Mouse (Mus musculus) large intestine, adult 2 months (tissue): ENCODE measurements around the gene Bco2. TPM values are rescaled to one million over a fixed set of nuclear protein-coding genes. Genes with fewer than 3 reads are reported as not detected.
A peak's percentile ranks its signal among the peaks of the same experiment; 100 is the strongest.

ENCODE experiments used
- DNase-seq: peaks from one replicate; pipeline ENCODE4 v3.0.0-alpha.2; 2012; ENCODE audit warnings: low read depth, low spot score
- WGBS: fragments of 180-500 bp; shearing (Covaris S2); methylation state at CpG from one replicate; pipeline ENCODE4 v1.1.7; 2018; 5-methylcytosine and 5-hydroxymethylcytosine counted together
- polyA plus RNA-seq: library from polyadenylated mRNA; depleted of rRNA; stranded (reverse); fragments of >200 nt; gene quantifications from 2 replicates; pipeline ENCODE4 v1.2.3, GENCODE M21; 2012; rRNA removed

The Bco2 gene
- polyA plus RNA-seq, result 11.1 and 20.2 TPM in 2 replicates

DNA sequence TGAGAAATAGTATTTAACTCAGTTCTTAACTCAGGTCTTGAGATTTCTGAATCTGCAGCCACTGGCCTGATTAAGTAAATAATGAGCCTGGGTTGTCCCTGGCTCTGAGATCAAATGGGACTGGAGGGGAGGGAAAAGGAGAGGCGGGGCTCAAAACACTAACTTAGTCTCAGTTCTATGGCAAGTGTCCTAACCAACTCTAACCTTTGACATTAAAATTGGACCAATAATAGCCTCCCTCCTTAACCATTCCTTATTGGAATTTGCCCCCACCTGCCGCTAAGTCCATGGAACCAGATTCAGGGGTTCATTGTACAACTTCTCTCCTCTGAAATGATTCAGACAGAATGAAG, at the start of gene Bco2:
Gene Bco2 (minus strand): TSS at position 88 of the 353 bp plus-strand sequence.
- 25% methylated on average over 2 of the region's 2 CpGs for WGBS
- no peak for DNase-seq

- WGBS, result under 1% methylated on average over 6 of the region's 6 CpGs
- no peak for DNase-seq
Observed at GRCm38 (mm10) chr9:50604338-50604737, 49.4 kb upstream of the Bco2 start.

- DNase-seq, result no peak
- WGBS, result under 1% methylated on average over 24 of the region's 24 CpGs
Observed at GRCm38 (mm10) chr9:50603998-50604324, 49.0 kb upstream of the Bco2 start.

GRCm38 (mm10) chr9:50603189-50603997, 48.4 kb upstream of the Bco2 start, which contains the start of the genes Sdhd and Timm8b:
Sdhd (minus strand) TSS chr9:50603812.
Timm8b (plus strand) TSS chr9:50603910.
- under 1% methylated on average over 48 of the region's 48 CpGs for WGBS
- peak; percentile 94 for DNase-seq

DNA sequence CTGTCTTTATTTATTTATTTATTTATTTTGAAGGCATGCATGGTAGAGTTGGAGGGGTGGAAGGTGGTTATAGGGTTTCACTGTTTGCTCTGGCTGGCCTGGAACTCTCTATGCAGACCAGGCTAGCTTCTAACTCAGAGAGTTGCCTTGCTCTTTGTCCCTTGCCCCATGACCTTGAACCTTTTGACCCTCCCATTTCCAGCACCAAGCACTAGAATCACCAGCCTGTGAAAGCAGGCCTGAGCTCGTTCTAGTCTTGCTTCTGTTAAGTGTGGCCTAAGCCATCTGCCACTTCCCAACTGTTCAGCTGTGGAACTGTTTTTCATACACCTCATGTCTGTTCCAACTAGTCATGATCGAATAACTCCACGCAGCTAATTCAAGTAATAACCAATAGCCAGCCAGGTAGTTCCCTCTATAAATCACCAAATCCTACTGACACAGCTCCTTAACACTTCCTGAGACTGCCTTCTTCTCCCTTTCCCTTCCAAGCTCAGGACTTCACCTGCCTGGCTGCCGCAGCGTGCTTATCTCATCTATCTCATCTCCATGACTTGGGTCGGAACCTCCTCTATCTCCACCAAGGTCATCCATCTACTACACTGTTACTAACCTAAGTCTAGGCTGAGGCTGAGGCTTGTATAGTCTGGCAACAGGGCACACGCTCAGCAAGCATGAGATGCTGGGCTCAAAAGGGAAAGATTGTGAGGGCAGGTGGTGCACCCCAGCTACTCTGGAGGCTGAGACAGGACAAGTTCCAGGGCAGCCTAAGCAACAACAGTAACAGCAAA, 47.3 kb upstream of the Bco2 start:
- 31% methylated on average over 7 of the region's 7 CpGs for WGBS
- DNase-seq, result no peak

- WGBS, result 43% methylated on average over 6 of the region's 6 CpGs
- DNase-seq, result no peak
Observed at GRCm38 (mm10) chr9:50601536-50601935, 46.6 kb upstream of the Bco2 start.

- no peak for DNase-seq
- 86% methylated on average over 8 of the region's 8 CpGs for WGBS
Observed at GRCm38 (mm10) chr9:50596973-50597372, 42.0 kb upstream of the Bco2 start.

GRCm38 (mm10) chr9:50594794-50595417, 39.9 kb upstream of the Bco2 start:
- WGBS, result 40% methylated on average over 12 of the region's 12 CpGs
- no peak for DNase-seq

DNA sequence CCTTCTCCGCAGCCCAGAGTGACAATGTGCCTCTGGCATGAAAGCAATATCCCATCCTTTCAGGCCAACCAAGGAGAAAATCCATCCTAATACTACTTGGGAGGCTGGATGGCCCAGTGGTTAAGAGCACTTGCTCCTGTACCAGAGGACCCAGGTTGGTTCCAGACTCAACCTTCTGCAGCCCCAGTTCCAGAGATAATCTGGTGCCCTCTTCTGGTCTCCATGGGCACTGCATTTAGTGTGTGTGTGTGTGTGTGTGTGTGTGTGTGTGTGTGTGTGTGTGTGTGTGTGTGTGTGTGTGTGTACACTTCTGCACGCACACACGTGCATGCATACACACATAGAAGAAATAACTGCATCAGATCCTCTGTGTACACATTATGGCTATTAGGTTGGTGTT, 38.6 kb upstream of the Bco2 start:
- no peak for DNase-seq
- WGBS, result 53% methylated on average over 3 of the region's 3 CpGs

- no peak for DNase-seq
- 67% methylated on average over 9 of the region's 9 CpGs for WGBS
Observed at GRCm38 (mm10) chr9:50592955-50593354, 38.0 kb upstream of the Bco2 start.

DNA sequence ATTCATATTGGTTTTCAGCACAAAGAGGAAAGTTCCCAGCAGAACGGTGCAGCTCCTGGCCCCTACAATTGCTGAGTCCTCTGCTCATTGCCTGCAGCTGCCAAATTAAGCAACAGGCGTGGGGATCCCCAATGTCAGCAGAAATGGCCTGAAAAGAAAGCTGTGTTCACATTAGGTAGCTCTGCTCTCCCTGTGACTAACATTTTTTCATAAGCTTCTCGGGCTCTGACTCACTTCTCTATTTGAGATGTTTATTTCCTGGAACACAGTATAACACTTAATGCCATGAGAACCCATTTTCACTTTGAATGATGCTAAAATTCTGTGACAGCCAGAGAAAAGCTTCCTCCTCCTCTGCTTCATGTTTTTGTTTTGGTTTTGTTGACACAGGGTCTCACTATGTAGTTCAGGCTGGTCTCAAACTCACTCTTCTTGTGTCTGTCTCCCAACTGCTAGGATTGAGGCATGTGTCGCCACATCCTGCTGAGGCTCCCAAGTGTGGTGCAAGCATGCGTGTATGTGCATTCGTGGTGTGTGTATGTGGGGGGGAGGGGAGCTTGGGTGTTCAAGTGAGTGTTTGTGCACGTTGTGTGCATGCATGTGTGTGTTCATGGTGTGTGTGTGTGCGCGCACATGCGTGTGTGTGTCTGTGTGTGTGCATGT, 36.0 kb upstream of the Bco2 start:
- no peak for DNase-seq
- WGBS, result 66% methylated on average over 10 of the region's 10 CpGs

DNA sequence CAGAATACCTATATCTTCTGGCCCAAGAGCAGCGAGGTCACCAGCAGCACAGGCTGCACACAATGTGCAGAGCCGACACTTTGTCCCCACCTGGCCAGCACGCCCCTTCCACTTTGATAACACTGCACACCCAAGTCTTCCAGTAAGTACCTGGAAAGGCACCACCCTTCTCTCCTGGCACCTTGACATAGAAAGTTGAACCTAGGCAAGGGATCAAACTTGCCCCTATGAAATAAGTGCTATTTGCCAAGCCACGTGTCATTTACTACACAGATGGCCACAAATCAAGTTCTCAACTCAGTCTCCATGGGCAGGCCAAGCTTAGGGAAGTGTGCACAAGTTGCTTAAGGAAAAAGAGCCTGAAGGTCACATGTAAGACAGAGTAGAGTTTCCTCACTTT, 32.0 kb upstream of the Bco2 start:
- DNase-seq, result peak; percentile 74
- WGBS, result 21% methylated on average over 4 of the region's 4 CpGs

DNA sequence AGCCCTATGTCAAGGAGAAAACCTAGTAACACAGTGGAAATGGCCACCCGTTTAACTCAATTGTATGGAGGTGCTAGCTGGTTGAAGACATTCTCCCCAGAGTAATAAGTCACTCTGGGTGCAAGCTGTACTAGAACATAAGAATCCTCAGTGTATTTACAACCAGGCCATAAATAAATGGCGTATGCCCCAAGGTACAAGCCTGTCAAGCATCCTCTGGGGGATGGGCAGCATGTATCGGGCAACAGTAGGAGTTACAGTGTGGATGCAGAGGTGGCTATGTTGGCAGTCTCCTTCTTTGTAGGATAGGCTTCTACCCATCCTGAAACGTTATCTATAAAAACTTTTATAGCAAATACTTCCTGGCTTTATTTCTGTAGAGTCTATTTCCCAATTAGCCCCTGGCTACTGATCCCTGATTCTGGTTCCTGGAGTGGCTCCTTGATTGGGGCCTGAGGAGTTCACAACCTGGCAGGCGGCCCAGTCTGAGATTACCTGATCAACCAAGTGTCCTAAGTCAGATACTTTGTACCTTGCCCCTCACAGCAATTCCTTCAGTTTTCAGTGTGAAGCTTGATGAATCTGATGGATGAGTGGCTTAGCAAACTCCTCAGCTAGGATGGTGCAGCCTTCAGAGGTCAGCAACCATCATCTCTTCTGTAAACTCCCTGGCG, 30.3 kb upstream of the Bco2 start:
- no peak for DNase-seq
- whole genome bisulfite sequencing, result 38% methylated on average over 6 of the region's 6 CpGs

DNA sequence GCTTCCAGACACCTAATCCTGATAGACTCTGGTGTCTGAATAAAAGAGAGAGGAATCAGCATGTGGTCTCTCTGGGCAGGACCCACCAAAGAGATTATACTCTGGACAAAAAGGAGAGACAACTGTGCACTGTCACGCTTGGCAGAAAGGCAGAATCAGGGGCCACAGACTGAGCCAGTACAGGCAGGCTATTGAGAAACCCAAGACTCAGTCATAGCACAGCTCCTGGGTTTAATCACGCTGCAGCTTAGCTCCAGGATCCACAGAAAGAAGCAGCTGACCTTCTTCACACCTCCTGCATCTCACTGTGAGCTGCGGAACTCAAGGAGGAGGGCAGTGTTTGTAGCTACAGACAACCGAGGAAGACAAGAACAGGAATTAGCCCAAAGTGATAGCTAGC, 25.4 kb upstream of the Bco2 start:
- DNase-seq, result no peak
- WGBS, result 73% methylated on average over 4 of the region's 4 CpGs

GRCm38 (mm10) chr9:50569599-50570525, 14.9 kb upstream of the Bco2 start:
- WGBS, result 73% methylated on average over 10 of the region's 10 CpGs
- DNase-seq, result no peak

GRCm38 (mm10) chr9:50567881-50568280, 12.9 kb upstream of the Bco2 start:
- no peak for DNase-seq

DNA sequence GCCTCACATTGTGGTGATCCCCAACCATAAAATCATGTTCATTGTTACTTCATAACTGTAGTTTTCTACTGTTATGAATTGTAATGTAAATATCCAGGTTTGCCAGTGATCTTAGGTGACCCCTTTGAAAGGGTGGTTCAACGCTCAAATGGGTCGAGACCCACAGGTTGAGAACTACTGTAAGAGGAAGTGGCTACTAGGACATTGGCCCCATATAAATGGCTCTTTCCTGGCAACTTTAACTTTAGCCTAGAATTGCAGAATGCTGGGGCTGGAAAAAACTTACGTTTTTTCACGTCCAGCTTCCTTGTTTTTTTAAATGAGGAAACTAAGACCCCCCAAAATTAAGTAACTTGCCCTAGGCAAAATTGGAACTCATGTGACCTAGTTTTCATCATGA, 12.4 kb upstream of the Bco2 start:
- 62% methylated on average over 4 of the region's 4 CpGs for WGBS

More at GRCm38 (mm10) chr9:50567881-50568280, 12.9 kb upstream of the Bco2 start:
- 77% methylated on average over 2 of the region's 2 CpGs for WGBS

GRCm38 (mm10) chr9:50565940-50566339, 11.0 kb upstream of the Bco2 start:
- 32% methylated on average over 4 of the region's 4 CpGs for WGBS
- no peak for DNase-seq

More for the DNA sequence above, 12.4 kb upstream of the Bco2 start:
- DNase-seq, result no peak
